Mouse (Mus musculus): ENCODE measurements at regions not wholly inside any gene's neighbourhood (a gene's known extent, or its start where the extent isn't known, plus 50 kb on each side); places are given as distances from the start of the nearest gene placed in this dataset.

DNA sequence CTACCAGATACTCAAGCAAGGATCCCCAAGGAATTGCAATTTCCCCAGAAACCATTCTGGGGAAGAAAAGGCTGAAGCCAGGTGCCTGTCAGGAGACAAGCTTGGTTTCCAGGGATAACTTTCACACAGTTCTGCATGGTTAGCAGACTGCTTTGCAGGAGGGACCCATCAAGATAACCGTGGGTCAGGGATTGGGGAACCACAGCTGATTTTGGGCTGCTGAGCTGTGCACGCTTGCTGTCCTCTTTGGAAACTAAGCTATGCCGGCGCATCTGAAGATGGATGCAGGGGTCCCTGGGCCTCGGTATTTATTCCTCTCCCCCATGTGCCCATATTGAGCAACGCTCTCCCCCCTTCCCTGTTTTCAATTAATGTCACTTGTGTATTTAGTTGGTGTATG, 151.1 kb downstream of the Qrsl1 start:
- no peak for DNase-seq (ENCODE audit: low spot score)

DNA sequence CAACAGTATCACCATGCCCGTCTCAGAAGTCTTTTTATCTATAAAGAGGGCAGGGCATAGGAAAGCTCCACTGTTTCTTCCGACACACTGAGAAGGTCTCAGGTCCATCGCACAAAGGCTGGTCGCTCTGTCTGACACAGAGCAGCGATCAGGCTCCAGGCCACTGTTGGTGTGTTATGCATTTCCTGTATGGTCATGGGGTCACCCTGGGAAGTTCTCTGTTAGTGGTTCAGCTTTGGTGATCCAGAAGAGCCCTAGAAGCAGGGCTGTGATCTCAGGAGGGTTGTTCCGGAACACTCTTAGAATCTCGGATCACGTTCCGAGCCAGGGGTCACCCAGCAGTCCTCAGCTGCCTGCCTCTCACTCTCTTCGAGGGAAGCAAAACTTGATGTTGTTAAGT, 150.7 kb downstream of the Qrsl1 start:
- DNase-seq (ENCODE audit: low spot score): no peak

DNA sequence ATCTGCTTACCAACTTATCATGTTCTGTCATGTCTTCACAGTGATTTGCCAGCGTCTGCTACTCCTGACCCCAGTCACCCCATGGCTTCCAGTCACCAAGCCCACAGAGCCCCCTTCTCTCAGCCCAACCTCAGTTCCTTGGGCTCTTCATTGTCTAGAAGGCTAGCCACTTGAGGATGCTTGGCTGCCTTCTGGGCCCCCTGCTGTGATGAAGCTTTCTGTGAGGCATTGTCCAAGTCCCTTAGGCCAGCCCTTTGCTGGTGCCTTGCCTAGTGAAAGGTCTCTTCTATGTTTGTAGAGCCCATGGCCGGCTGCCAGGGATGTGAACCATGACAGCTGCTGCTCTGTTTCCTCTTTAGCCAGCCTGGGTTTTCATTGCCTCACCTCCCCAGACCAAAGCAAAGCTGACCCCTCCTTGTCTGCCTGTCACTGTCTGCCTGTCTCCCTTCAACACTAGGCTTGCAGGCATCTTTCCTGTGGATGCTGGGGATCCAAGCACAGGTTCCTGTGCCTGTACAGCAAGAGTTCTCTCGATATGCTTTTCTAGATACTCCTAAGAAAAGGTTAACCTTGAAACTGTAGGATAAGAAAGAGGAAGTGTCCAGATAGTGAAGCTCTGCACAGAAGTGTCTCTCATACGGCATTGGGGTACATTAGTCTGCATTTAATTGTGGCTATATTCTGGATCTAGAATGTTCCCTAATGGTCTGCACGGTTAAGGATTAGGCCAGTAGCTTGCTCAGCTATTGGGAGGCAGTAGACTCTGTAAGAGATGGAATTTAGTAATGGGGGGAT, 149.5 kb downstream of the Qrsl1 start:
- DNase-seq (ENCODE audit: low spot score): no peak

DNA sequence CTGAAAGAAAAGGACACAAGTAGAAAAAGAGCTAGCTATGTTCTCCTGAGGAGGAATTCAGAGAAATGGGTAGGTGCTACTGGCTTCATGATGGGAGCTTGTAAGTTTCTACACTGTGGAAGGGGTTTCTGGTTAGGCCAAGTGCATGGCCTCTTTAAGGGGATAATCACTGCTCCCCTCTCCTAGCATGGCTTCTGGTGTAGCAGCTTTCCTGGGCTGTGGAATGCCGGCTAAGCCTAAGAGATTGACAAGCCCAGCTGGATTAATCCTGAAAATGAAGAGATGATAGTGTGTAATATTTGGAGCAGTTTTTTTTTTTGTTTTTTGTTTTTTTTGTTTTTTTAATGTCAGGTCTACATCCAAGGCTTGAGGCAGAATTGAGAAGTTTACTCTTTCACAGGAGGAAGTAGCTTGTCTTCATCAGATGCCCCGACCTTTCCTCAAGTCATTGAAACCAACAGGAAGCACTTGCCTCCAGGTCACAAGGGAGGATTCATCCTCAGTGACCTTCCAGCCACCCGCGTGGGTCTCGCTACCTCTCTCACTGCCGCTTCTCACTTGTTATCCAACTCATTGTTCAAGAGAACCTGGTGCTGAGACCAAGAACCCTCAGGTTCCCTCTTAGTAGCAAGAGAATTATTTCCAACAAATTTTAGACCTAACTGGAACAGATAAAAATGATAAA, 144.5 kb downstream of the Qrsl1 start:
- DNase-seq (ENCODE audit: low spot score): no peak

DNA sequence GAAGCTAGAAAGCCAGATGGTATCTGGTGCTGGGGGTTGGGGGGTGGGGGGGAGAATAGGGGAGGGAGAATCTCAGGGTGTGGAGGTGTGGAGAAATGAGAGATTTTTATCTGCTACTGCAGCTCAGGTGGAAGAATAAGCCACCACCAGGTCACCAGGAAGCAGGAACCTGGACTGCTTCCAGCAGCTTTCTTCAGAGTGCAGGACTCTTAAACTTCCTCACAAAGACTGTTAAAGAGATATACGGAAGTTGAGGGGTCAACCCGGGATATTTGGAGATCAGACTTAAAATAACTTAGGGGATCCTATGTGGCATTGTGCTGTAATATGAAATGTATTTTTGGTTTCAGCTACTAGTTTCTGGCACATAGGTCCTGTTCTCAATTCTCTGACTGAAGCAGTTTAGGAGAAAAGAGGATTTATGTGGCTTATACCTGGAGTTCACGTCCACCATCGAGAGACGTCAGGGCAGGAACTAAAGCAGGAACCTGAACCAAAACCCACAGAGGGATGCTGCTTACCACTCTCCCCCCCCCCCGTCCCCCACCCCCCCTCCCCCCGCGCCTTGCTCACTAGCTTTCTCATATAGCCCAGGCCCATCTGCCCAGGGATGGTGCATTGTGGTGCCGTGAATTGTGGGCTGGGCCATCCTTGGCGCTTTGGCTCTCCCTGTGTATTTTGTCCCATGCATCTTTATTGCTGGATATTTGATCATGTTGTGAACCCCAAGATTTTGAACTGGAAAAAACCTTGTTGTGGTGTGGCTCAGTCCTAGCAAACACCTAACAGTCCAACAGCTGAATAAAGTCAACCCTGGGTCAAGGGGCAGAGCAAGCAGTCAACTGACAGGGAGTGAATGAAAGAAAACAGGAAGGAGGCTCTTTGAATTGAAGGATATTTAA, 143.2 kb downstream of the Qrsl1 start:
- DNase-seq (ENCODE audit: low spot score): no peak

DNA sequence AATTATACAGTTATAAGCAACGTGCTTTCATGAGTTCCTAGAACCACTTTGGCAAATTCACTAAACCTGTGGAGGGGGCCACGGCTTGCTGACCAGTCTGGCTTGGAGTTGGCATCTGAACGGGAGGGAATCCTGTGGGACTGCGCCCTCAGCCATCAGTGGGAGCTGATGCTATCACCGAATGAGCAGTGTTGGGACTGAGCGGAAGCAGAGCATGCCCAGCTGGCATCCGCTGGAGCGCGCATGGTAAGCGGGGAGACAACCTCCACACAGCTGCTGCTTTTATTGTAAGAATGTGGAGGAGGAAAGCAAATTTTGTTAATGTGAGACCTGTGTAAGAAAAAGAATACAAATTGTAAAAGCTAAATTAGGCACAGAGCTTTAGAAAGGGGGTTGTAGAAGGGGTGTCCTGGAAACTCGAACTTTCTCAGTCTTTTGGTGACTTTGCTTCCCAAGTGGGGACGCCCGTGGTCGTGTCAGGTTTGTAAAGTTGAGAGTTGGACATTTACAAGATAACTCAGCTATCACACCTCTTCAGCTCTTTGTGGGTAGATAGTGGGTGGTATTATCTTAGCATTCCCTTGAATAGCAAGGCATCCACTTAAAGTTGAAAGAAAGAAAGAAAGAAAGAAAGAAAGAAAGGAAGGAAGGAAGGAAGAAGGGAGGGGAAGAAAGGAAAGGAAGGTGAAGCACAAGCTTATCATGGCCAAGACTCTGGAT, 142.2 kb downstream of the Qrsl1 start:
- no peak for DNase-seq (ENCODE audit: low spot score)

DNA sequence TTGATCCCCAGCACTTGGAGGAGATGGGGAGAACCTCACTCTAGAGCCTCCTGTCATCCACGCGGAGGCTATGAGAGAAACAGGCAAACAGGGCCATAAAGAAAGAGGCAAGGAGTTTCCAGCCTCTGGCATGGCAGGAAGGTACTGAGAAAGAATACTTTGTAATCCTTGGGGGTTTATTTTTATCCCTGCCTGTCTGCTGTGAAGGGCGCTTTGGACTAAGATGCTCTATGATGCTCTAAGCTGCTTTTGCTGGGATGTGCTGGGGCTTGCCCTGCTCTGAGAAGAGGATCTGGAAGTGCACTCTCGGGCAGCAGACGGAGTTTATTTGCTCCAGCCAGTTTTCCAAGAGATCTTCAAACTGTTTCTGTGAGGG, 141.7 kb downstream of the Qrsl1 start:
- DNase-seq (ENCODE audit: low spot score): no peak

DNA sequence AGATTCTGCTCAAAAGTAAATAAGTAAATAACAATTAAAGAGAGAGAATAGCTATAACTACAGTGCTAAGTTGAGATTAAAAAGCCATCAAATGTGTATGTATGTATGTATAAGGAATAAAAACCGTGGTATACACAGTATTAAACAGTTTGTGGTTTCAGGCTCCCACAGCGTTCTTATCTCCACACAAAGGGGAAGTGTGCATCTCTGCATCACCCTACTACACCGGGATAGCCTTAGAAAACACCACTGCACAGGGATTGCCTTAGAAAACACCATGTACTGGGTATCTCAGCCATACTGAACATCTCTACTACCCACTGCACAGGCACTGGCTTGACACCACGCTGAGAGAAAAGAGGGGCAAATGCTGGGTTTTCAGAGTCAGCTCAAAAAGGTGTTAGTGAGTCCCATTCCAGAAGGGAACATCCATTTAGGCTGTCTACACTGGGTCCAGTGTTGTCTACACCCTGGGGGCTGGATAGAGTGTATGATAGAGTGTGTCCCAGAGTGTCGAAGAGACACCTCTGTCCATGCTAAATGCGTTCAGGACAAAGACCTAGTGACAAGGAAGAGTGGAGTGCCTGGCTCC, 139.5 kb downstream of the Qrsl1 start:
- no peak for DNase-seq (ENCODE audit: low spot score)

DNA sequence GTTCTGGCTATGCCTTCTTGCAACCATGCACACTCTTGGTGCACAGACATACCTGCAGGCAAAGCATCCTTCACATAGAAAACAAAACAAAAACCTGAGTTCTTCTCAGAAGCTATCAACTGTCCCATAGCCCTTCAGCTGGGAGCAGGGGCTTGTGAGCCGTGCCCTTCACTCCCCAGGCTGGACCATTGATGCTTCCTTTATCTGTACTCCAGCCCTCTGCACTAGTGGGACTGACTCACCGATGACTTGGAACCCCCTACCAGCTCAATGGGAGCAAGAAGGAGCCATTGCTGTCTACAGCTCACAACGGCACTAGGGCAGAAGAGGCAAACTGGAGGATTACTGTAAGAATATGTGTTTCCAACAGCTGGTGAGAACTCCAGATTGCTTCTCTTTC, 137.0 kb downstream of the Qrsl1 start:
- no peak for DNase-seq (ENCODE audit: low spot score)

DNA sequence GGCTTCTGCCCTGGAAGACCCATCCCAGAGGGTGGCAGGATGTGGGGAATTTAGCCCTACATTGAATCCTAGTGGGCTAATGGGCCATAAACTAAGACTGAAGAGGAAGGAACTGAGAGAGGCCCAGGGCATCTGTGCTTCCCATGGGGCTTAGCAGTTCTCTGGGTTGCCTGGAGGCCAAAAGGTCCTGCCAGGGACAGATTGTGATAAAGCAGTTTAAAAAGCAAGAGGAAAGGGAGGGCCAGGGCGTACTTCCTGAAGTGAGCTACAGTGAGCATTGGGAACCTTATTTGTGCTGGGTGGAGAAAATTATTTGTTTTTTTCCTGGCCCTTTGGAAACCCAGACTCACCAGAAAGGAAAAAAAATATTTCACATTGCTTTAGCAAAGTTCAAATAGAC, 136.3 kb downstream of the Qrsl1 start:
- DNase-seq (ENCODE audit: low spot score): no peak

DNA sequence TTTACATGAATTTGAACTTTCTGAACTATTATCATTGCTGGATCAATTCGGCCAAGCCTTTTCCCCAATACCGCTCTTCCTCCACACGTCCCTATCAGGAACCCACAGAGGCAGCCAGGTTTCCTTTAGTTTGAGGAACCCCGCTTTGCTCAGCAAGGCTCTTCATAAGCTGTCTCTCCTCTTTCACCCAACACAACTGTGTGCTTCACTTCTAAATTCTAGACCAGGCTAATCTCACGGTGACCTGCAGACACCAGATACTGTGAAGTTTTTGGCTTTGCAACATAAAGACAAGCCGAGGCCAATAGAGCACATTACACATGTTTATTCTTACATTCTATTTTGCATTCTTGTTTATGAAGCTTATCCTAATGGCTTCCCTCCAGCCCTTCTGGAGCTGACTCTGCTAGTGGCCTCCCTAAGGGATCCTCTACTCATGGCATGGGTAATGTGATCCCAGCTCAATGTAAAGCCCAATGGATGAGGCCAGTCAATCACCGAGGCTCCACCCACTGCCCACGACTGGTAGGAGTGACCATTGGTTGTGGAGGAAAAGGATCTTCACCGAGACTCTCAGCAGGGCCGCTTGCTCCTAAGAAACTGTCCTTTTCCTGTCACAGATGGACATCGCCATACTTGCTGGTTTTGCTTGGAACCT, 135.6 kb downstream of the Qrsl1 start:
- no peak for DNase-seq (ENCODE audit: low spot score)

DNA sequence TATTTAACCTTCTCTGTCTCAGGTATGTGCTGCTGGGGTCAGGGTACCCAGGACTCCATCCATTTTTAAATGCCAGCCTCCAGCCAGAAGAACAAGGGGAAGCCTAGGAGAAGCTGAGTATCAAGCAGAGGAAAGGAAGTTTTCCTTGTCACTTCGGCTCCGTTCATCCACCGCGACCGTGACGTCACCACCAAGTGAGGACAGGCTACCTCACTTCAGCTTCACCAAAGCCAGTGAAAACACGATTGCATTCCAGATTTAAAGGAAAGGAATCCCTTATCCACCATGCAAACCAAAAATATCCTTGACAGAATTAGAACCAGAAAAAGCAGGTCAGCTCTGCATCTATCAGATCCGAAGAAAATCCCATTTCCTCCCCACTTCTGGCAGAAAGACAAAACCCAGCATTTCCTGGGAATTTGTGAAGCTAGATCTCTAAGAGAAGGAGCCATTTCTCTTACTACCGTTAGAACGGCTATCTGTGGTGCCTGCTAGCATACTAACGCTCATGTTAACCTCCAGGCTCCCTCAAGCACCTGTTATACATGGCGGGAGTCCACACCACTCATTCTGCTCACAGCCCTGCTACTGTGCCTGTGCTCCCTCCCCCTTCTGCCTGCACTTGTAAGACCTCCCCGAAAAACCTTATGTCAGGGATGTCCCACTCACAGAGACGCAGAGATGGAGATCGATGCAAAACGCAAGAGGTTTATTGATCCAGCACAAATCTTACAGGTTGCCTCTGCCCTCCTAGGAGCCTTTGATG, 133.4 kb downstream of the Qrsl1 start:
- no peak for DNase-seq (ENCODE audit: low spot score)

DNA sequence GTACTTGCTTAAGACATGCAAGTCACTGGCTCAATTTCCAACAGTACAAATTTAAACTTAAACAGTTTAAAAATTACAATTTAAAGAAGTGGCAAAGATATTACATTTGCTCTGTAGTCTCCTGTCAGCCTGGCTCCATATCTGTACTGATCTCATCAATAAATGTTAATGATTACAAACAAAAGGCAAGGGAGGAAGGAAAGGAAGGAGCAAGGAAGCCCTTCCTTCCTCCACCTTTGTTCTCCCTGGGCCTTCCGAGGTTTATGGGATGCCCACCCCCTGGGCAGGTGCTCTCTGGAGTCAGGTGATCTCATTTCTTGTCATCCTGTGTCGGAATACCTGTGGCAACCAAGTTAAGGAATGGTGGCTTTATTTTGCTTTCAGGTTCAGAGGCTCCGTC, 132.5 kb downstream of the Qrsl1 start:
- DNase-seq (ENCODE audit: low spot score): no peak

DNA sequence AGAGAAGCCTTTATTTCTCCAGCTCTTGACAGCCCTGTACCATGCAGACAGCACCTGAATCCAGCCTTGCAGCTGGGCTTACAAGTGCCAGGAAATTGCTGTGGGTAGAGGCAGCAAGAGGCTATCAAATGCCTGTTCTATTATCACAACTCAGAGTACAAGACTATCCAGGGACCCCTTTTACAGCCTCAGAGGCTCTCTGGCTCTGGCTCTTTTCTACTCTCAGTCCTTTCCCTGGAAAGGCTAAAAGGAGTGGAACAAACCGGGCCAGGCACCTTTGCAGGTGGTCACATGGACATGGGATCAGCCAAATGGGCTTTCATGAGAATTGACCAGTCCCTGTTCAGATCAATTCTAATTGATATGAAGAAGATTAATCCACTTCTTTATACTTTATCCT, 125.7 kb downstream of the Qrsl1 start:
- DNase-seq (ENCODE audit: low spot score): no peak

DNA sequence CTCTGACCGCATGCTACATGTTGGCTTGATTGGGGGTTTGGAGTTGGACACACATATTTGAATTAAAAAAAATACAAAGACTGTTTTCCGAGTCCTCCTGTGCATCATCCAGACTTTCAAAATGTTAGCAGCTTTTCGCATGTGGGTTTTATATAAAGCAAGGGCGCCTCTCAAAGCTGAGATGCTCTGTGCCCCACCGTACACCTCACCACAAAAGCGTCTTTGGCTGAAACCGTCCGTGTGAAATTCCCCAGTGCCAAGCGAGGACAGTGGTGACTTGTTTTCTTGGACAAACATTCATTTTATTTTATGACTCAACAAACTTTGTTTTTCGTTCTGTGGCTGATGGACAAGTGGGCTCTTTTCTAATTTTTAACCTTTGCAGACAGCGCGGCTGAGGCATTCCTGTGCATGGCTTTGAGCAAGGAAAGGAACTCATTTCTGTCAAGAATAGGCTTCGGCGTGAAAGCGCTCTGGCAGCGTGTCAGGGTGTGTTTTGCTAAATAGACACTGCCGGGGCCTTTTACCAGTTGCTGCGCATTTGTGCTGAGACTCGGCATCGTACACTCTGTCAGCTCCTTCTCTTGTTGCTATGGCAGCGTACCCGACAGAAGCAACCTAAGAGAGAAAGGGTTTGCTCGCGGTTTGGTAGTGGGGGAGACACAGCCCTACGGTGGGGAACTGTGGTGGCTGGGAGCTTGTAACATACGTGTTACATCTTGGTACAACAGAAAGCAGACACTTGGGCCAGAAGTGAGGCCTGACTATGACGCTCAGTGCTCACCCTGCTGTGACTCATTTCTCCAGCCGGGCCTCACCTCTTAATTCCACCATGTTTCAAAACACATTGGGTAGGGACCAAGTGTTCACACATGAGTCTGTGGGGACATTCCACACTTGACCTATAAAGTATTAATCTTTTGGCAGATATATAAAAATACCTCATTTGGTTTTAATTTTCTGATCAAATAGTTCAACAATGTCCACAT, 123.6 kb downstream of the Qrsl1 start:
- no peak for DNase-seq (ENCODE audit: low spot score)

DNA sequence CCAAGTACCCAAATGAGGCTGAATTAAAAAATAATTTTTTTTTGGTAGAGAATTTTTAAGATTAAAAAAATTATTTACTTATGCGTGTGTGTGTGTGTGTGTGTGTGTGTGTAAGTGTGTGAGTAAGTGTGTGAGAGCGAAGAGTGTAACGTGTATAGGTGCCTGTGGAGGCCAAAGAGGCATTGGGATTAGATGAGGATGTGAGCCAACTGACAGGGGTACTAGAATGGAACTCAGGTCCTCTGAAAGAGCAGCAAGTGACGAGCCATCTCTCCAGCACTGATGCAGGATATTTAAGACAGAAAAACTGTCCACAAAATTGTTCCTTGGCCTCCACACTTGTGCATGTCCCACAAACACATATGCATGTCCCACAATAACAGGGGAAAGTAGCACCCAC, 121.0 kb downstream of the Qrsl1 start:
- no peak for DNase-seq (ENCODE audit: low spot score)

DNA sequence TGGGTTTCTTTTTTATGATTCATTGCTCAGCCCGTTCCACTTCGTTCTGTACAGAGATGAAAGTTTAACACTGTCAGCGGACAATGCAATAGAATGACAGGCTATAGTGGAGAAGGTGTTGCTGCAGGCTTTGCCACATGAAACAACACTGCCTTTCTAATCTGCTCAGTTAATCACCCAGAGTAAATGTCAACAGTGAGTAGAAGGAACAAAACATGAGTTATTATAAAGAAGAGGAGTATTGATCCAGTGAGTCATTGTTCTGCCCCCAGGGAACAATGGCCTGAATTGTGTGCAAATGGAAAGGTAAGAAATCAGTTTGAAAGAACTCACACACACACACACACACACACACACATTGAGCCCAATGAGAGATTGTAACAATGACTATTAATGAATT, 118.2 kb downstream of the Qrsl1 start:
- no peak for DNase-seq (ENCODE audit: low spot score)

DNA sequence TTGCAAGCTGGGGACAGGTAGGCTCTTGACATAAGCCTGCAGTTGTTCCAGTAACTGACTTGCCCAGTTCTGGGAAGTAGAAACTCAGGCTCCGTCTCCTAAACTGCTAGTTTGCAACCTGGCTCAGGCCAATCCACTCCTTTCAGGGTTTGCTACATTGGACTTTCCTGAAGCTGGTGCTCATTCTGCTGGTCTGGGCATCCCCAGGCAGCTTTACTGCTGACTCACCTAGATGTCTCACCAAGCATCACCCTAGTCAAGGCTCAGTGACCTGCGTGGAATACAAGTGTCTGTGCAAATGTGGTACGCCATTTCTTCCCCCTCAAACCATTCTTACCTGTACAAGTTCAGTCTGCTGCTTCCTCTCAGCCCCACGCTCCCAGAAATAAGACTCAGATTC, 110.8 kb downstream of the Qrsl1 start:
- no peak for DNase-seq (ENCODE audit: low spot score)

DNA sequence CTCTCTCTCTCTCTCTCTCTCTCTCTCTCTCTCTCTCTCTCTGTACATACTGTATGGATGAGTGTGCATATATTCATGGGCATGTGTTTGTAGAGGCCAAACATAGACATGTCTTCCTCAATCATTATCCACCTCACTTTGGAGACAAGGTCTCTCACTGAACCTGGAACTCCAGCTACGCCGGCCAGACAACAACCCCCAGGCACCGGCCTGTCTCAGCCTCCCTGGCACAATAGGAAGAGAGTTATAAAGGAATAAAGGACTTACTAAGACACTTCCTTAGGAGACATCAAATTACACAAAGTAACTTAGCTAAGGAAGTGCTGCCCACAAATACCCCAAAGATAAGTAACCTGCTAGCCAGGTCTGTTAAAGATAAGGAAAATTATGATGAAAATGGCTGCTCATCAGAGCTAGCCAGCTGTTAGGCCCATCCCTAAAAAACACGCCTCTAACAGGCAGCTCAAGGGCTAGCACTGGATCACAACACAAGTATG, 110.0 kb downstream of the Qrsl1 start:
- DNase-seq (ENCODE audit: low spot score): no peak
